Mouse (Mus musculus) heart, embryonic 14.5 days (tissue): ENCODE results near the gene Anapc11. TPM values are rescaled to one million over a fixed set of nuclear protein-coding genes. Genes with fewer than 3 reads are reported as not detected.

Source experiments
- ATAC-seq: fragments of 200-750 bp; cut with Nextera tagmentation; 2 replicates; pipeline ENCODE4 v1.8.0; 2017; ENCODE audit warnings: low read depth, moderate TSS enrichment; ENCODE audit not compliant: insufficient number of reproducible peaks, insufficient read depth, low FRiP score
- H3K27ac ChIP-seq, 2 experiments: fragments of 200-500 bp in 1 of 2; fragments of 300-500 bp in 1 of 2; sonication (generic) in 1 of 2; replicated peaks in 1 of 2; 2 replicates each; pipeline ENCODE4 v1.5.1; 2012 to 2014; ENCODE audit warnings: low read depth in 2 of 2, low read length in 2 of 2, control low read depth in 1 of 2, mild to moderate bottlenecking in 1 of 2, mixed read lengths in 1 of 2; ENCODE audit not compliant: control insufficient read depth in 1 of 2, insufficient read depth in 1 of 2
- H3K27me3 ChIP-seq: fragments of 300-500 bp; sonication (generic); 2 replicates; pipeline ENCODE4 v1.6.1; 2014; ENCODE audit warnings: mild to moderate bottlenecking, low read length, control low read depth; ENCODE audit not compliant: control insufficient read depth, insufficient read depth
- H3K36me3 ChIP-seq: fragments of 300-500 bp; sonication (generic); 2 replicates; pipeline ENCODE4 v1.6.1; 2014; ENCODE audit warnings: mild to moderate bottlenecking, control low read depth, low read length, mixed read lengths; ENCODE audit not compliant: control insufficient read depth, insufficient read depth
- H3K4me1 ChIP-seq, 2 experiments: fragments of 200-500 bp in 1 of 2; fragments of 300-500 bp in 1 of 2; sonication (generic) in 1 of 2; 2 replicates each; pipeline ENCODE4 v1.6.1; 2012 to 2014; ENCODE audit warnings: low read length in 2 of 2, control low read depth in 1 of 2, mixed read lengths in 1 of 2; ENCODE audit not compliant: control insufficient read depth in 2 of 2, insufficient read depth in 2 of 2
- H3K4me2 ChIP-seq: fragments of 300-500 bp; sonication (generic); 2 replicates; pipeline ENCODE4 v1.6.1; 2014; ENCODE audit warnings: mild to moderate bottlenecking, low read length
- H3K4me3 ChIP-seq, 2 experiments: fragments of 200-500 bp in 1 of 2; fragments of 300-500 bp in 1 of 2; sonication (generic) in 1 of 2; 2 replicates each; pipeline ENCODE4 v1.5.1; 2012 to 2014; ENCODE audit warnings: low read length in 2 of 2, mild to moderate bottlenecking in 2 of 2, control low read depth in 1 of 2, low read depth in 1 of 2, moderate library complexity in 1 of 2; ENCODE audit not compliant: control insufficient read depth in 1 of 2, insufficient read depth in 1 of 2
- H3K9ac ChIP-seq: fragments of 300-500 bp; sonication (generic); 2 replicates; pipeline ENCODE4 v1.6.1; 2014; ENCODE audit warnings: mild to moderate bottlenecking, low read length
- H3K9me3 ChIP-seq: fragments of 300-500 bp; sonication (generic); 2 replicates; pipeline ENCODE4 v1.6.1; 2016; ENCODE audit warnings: low read length, control low read depth; ENCODE audit not compliant: control insufficient read depth
- WGBS: fragments of 180-500 bp; shearing (Covaris S2); extraction: QIAGEN DNeasy Blood & Tissue Kit; methylation state at CpG from one replicate; pipeline ENCODE4 v1.1.7; 2014; 5-methylcytosine and 5-hydroxymethylcytosine counted together
- microRNA-seq: library from miRNA; unstranded; fragments of <30 nt; microRNA quantifications from one replicate; pipeline ENCODE4, GENCODE M21; 2016
- polyA plus RNA-seq: library from polyadenylated mRNA; unstranded; fragments of >200 nt; fragmentation: Nextera tagmentation; extraction: Ambion mirVana; gene quantifications from 2 replicates; pipeline ENCODE4 v1.2.1, GENCODE M21; 2014

Gene Anapc11
- polyA plus RNA-seq, 1 experiment from 2014 or later, result 251 TPM

- Histone ChIP-seq H3K4me2 (no peak overlapping the region), H3K9ac (no peak overlapping the region), H3K4me3 (no peak overlapping the region), H3K27ac (no peak overlapping the region), H3K9me3 (no peaks in the 10 kb centered on the region), H3K36me3 (no peaks in the 10 kb centered on the region), H3K4me1 (peaks cover 6 to 7% of the 10 kb centered on the region in 2 experiments; a peak in 3 of 4 replicates), H3K27me3 (peaks cover 36% of the 10 kb centered on the region)
- 52% methylated on average over 3 of the region's 3 CpGs for WGBS
- no peak for ATAC-seq
Observed at GRCm38 (mm10) chr11:120654741-120655140, 56.5 kb downstream of the Anapc11 start.

GRCm38 (mm10) chr11:120657301-120657700 lies 59.1 kb downstream of the Anapc11 start:
- 93% methylated on average over 4 of the region's 4 CpGs for WGBS
- H3K4me3 ChIP-seq, result no peak overlapping the region
- H3K27me3 ChIP-seq, result peaks cover 62% of the 10 kb centered on the region
- no peak overlapping the region for H3K9ac ChIP-seq
- ATAC-seq, result no peak
- H3K36me3 ChIP-seq, result no peaks in the 10 kb centered on the region
- peaks cover 7 to 23% of the 10 kb centered on the region in 2 experiments for H3K4me1 ChIP-seq
- H3K9me3 ChIP-seq, result no peaks in the 10 kb centered on the region
- H3K4me2 ChIP-seq, result no peak overlapping the region
- H3K27ac ChIP-seq, result no peak overlapping the region

Small RNA genes lying within 50 kb of the gene (microRNA-seq; reads per million reads assigned to microRNA genes)
- not detected for gene Mir6936

Other genes with a start within 250 kb of the Anapc11 start
- gene Actg1, start 249.9 kb upstream of the Anapc11 start, polyA plus RNA-seq, result 979 and 1,136 TPM in 2 replicates
- gene Fscn2, start 236.9 kb upstream of the Anapc11 start, polyA plus RNA-seq, result 0.62 and 1.1 TPM in 2 replicates
- 30.6 and 32.8 TPM in 2 replicates for gene Faap100, start 219.7 kb upstream of the Anapc11 start, polyA plus RNA-seq
- gene Nploc4, start 160.7 kb upstream of the Anapc11 start, polyA plus RNA-seq, result 35.6 and 37.2 TPM in 2 replicates
- not detected in 2 replicates for gene Tspan10, start 155.8 kb upstream of the Anapc11 start, polyA plus RNA-seq
- gene Pde6g, start 144.9 kb upstream of the Anapc11 start, polyA plus RNA-seq, result 0.23 TPM in 1 of 2 replicates, not detected in the other
- 24.9 and 26.0 TPM in 2 replicates for gene Oxld1, start 140.4 kb upstream of the Anapc11 start, polyA plus RNA-seq
- gene Ccdc137, start 140.3 kb upstream of the Anapc11 start, polyA plus RNA-seq, result 19.5 and 20.2 TPM in 2 replicates
- 40.0 and 44.4 TPM in 2 replicates for gene Arl16, start 130.8 kb upstream of the Anapc11 start, polyA plus RNA-seq
- 225 and 239 TPM in 2 replicates for gene Mrpl12, start 113.8 kb upstream of the Anapc11 start, polyA plus RNA-seq
- 39.4 and 41.7 TPM in 2 replicates for gene Slc25a10, start 106.6 kb upstream of the Anapc11 start, polyA plus RNA-seq
- gene Gcgr, start 67.7 kb upstream of the Anapc11 start, polyA plus RNA-seq, result 2.3 and 2.5 TPM in 2 replicates
- gene Mcrip1, start 48.7 kb upstream of the Anapc11 start, polyA plus RNA-seq, result 153 and 158 TPM in 2 replicates
- not detected in 2 replicates for gene Ppp1r27, start 47.3 kb upstream of the Anapc11 start, polyA plus RNA-seq
- gene P4hb, start 25.2 kb upstream of the Anapc11 start, polyA plus RNA-seq, result 431 and 451 TPM in 2 replicates
- gene Arhgdia, start 16.8 kb upstream of the Anapc11 start, polyA plus RNA-seq, result 360 and 367 TPM in 2 replicates
- gene Alyref, start 56 bp upstream of the Anapc11 start, polyA plus RNA-seq, result 251 and 254 TPM in 2 replicates
- gene Npb, start 10.1 kb downstream of the Anapc11 start, polyA plus RNA-seq, result 17.5 and 18.9 TPM in 2 replicates
- gene Pcyt2, start 19.5 kb downstream of the Anapc11 start, polyA plus RNA-seq, result 72.0 and 73.2 TPM in 2 replicates
- gene Sirt7, start 26.8 kb downstream of the Anapc11 start, polyA plus RNA-seq, result 17.6 and 18.5 TPM in 2 replicates
- 16.6 and 18.1 TPM in 2 replicates for gene Mafg, start 35.2 kb downstream of the Anapc11 start, polyA plus RNA-seq
- gene Pycr1, start 45.3 kb downstream of the Anapc11 start, polyA plus RNA-seq, result 17.1 and 22.3 TPM in 2 replicates
- 19.4 and 19.5 TPM in 2 replicates for gene Myadml2, start 49.7 kb downstream of the Anapc11 start, polyA plus RNA-seq
- gene Notum, start 62.8 kb downstream of the Anapc11 start, polyA plus RNA-seq, result 1.1 and 1.6 TPM in 2 replicates
- 96.6 and 106 TPM in 2 replicates for gene Aspscr1, start 74.6 kb downstream of the Anapc11 start, polyA plus RNA-seq
- 109 and 135 TPM in 2 replicates for gene Cenpx, start 115.3 kb downstream of the Anapc11 start, polyA plus RNA-seq
- 16.9 and 23.7 TPM in 2 replicates for gene Lrrc45, start 115.5 kb downstream of the Anapc11 start, polyA plus RNA-seq
- 0.69 and 1.9 TPM in 2 replicates for gene Rac3, start 123.0 kb downstream of the Anapc11 start, polyA plus RNA-seq
- 7.7 and 11.9 TPM in 2 replicates for gene Dcxr, start 128.9 kb downstream of the Anapc11 start, polyA plus RNA-seq
- 1.7 and 4.7 TPM in 2 replicates for gene Cbr2, start 133.7 kb downstream of the Anapc11 start, polyA plus RNA-seq
- 1.9 and 2.9 TPM in 2 replicates for gene Hmga1b, start 164.4 kb downstream of the Anapc11 start, polyA plus RNA-seq
- 16.0 and 16.7 TPM in 2 replicates for gene Rfng, start 185.8 kb downstream of the Anapc11 start, polyA plus RNA-seq
- gene Gps1, start 185.9 kb downstream of the Anapc11 start, polyA plus RNA-seq, result 138 and 151 TPM in 2 replicates
- gene Dus1l, start 198.0 kb downstream of the Anapc11 start, polyA plus RNA-seq, result 43.6 and 44.5 TPM in 2 replicates
- gene Fasn, start 226.1 kb downstream of the Anapc11 start, polyA plus RNA-seq, result 29.6 and 32.0 TPM in 2 replicates